Mouse (Mus musculus): ENCODE measurements around the gene M1ap. TPM values are rescaled to one million over a fixed set of nuclear protein-coding genes. Genes with fewer than 3 reads are reported as not detected.

Gene M1ap
- total and polyA plus RNA-seq, 2 experiments from 2014 or later: 0.10 TPM

DNA sequence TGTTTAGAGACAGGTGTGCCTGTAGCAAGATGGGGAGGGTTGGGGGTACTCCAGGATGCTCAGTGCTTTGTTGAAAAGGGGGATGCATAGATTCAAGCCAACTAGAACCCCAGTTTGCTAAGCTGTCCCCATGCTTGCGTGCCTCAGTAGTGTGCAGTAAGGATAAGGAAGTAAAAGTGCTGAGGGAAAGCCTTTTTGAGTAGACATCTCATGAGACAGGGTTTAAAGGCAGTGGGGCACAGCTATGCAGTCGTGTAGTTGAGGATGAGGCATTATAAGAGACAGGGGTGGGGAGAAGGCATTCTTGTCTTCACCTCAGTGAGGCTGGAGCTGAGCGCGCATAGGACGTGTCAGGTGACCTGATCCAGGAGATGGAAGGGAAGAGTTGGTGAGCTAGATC, 93.9 kb downstream of the M1ap start:
- WGBS: 80% methylated on average over 5 of the region's 5 CpGs
- peaks cover 6% of the 10 kb centered on the region; the same call in 1 of the 2 replicates for H3K4me1 ChIP-seq (ENCODE audit: insufficient read depth)
- H3K36me3 ChIP-seq (ENCODE audit: insufficient read depth): no peaks in the 10 kb centered on the region
- no peak overlapping the region for H3K4me2 ChIP-seq (ENCODE audit: low read depth)
- ATAC-seq: no peak
- no peaks in the 10 kb centered on the region for H3K27me3 ChIP-seq (ENCODE audit: insufficient read depth, low read length)
- H3K9me3 ChIP-seq (ENCODE audit: low read length): no peaks in the 10 kb centered on the region
- H3K4me3 ChIP-seq (ENCODE audit: low read depth, low read length): no peak overlapping the region
- TF ChIP-seq CTCF (IDR thresholded peaks at IDR 0.05; ENCODE audit: low read depth): no peak
- no peak overlapping the region for H3K27ac ChIP-seq (ENCODE audit: low read depth, low read length)
- no peak for DNase-seq
- H3K9ac ChIP-seq: no peak overlapping the region

DNA sequence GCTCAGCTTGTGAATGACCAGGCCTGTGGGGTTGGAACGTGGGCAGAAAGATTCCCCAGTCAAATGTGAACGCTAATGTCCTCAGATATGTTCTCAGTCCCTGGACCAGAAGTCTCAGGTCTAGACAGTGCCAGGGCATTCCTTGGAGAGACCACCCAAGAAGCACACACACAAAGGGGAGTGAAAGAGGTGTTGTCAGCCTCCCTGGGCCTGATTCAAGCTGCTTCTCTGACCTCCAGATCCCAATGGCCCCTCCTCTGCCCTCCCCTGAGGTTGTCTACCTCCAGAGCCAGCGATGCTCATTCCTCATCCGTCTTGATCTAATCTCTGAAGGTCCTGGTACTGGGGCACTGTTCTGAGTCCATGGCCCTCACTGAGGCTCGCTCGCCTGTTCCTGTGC, 96.9 kb downstream of the M1ap start:
- Histone ChIP-seq H3K4me1 (ENCODE audit: insufficient read depth) (peaks cover 2% of the 10 kb centered on the region; the same call in 1 of the 2 replicates), H3K27me3 (ENCODE audit: insufficient read depth, low read length) (no peaks in the 10 kb centered on the region), H3K4me2 (ENCODE audit: low read depth) (no peak overlapping the region), H3K36me3 (ENCODE audit: insufficient read depth) (no peaks in the 10 kb centered on the region), H3K9me3 (ENCODE audit: low read length) (no peaks in the 10 kb centered on the region), H3K4me3 (ENCODE audit: low read depth, low read length) (no peak overlapping the region), H3K27ac (ENCODE audit: low read depth, low read length) (no peak overlapping the region), H3K9ac (no peak overlapping the region)
- WGBS: 72% methylated on average over 6 of the region's 6 CpGs
- ATAC-seq (no peak), DNase-seq (no peak)
- no peak for TF ChIP-seq CTCF (IDR thresholded peaks at IDR 0.05; ENCODE audit: low read depth)

DNA sequence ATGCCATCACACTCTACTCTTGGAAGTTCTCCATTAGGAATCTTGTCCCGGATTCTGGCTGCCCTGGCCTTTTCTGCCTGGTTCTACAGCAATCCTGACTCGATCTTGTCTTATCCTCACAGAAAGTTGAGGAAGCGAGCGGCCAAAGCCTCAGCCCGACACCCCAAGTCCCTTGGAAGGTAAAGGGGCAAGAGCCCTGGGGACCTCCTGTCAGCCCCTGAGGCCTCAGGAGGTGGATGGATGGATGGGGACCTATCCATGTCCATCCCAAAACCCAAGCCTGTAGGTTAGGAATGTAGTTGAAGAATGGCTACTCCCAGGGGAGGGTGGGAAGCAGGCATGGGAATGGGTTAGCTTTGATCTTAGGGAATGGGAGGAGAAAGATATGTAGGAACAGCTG, 97.3 kb downstream of the M1ap start:
- WGBS: 86% methylated on average over 5 of the region's 5 CpGs
- H3K9me3 ChIP-seq (ENCODE audit: low read length): no peaks in the 10 kb centered on the region
- H3K4me2 ChIP-seq (ENCODE audit: low read depth): no peak overlapping the region
- DNase-seq: no peak
- H3K27me3 ChIP-seq (ENCODE audit: insufficient read depth, low read length): no peaks in the 10 kb centered on the region
- no peaks in the 10 kb centered on the region for H3K4me1 ChIP-seq (ENCODE audit: insufficient read depth)
- H3K9ac ChIP-seq: no peak overlapping the region
- no peak for ATAC-seq
- no peak overlapping the region for H3K27ac ChIP-seq (ENCODE audit: low read depth, low read length)
- H3K4me3 ChIP-seq (ENCODE audit: low read depth, low read length): no peak overlapping the region
- TF ChIP-seq CTCF (IDR thresholded peaks at IDR 0.05; ENCODE audit: low read depth): no peak
- H3K36me3 ChIP-seq (ENCODE audit: insufficient read depth): no peaks in the 10 kb centered on the region

DNA sequence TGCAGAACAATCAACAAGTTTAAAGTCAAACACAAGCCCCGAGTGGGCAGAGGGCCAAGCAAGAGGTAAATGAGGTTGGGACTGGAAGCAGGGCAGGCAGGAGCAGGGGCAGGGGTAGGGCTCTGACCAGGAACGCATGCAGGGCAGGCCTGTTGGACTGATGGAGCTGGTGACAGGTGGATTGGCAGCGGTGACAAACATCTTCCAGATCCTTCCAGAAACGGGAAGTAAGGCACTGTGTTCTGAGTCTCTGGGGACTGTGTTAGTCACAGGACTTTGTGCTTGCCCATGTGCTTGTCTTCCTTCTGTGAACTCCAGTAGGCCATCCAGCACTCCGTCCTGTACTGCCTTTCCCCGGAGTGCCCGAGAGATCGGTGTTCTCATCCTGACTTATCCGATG, 98.0 kb downstream of the M1ap start:
- H3K4me2 ChIP-seq (ENCODE audit: low read depth): no peak overlapping the region
- 83% methylated on average over 9 of the region's 9 CpGs for WGBS
- ATAC-seq: no peak

DNA sequence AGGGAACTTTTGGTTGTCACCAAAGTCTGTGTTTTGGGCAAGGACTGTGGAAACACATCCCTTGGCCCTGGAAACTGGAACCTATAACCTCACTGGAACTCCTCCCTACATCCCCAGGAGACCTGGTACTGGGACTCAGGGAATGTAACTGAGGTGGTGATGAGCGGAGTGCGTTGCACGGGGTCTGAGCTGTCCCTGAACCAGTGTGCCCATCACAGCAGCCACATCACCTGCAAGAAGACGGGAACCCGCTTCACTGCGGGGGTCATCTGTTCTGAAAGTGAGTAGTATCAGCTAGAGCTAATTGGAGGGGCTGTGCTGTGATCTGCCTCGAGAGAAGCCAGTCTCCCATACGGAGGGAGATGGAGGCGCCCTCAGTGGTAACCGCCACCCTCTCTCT, 102.7 kb downstream of the M1ap start:
- no peak for ATAC-seq
- H3K27me3 ChIP-seq (ENCODE audit: insufficient read depth, low read length): no peaks in the 10 kb centered on the region
- H3K27ac ChIP-seq (ENCODE audit: low read depth, low read length): no peak overlapping the region
- 72% methylated on average over 10 of the region's 10 CpGs for WGBS
- H3K36me3 ChIP-seq (ENCODE audit: insufficient read depth): no peaks in the 10 kb centered on the region; the same call in 1 of the 2 replicates
- H3K4me1 ChIP-seq (ENCODE audit: insufficient read depth): peaks cover 9% of the 10 kb centered on the region
- no peak for DNase-seq
- H3K9ac ChIP-seq: no peak overlapping the region
- no peak for TF ChIP-seq CTCF (IDR thresholded peaks at IDR 0.05; ENCODE audit: low read depth)
- no peak overlapping the region for H3K4me3 ChIP-seq (ENCODE audit: low read depth, low read length)
- H3K4me2 ChIP-seq (ENCODE audit: low read depth): no peak overlapping the region
- H3K9me3 ChIP-seq (ENCODE audit: low read length): no peaks in the 10 kb centered on the region

More for the DNA sequence above, 98.0 kb downstream of the M1ap start:
- H3K9me3 ChIP-seq (ENCODE audit: low read length): no peaks in the 10 kb centered on the region
- no peaks in the 10 kb centered on the region for H3K4me1 ChIP-seq (ENCODE audit: insufficient read depth)
- no peak for TF ChIP-seq CTCF (IDR thresholded peaks at IDR 0.05; ENCODE audit: low read depth)
- no peak overlapping the region for H3K4me3 ChIP-seq (ENCODE audit: low read depth, low read length)
- no peak overlapping the region for H3K27ac ChIP-seq (ENCODE audit: low read depth, low read length)
- no peak overlapping the region for H3K9ac ChIP-seq
- H3K27me3 ChIP-seq (ENCODE audit: insufficient read depth, low read length): no peaks in the 10 kb centered on the region
- no peak for DNase-seq
- no peaks in the 10 kb centered on the region for H3K36me3 ChIP-seq (ENCODE audit: insufficient read depth)

DNA sequence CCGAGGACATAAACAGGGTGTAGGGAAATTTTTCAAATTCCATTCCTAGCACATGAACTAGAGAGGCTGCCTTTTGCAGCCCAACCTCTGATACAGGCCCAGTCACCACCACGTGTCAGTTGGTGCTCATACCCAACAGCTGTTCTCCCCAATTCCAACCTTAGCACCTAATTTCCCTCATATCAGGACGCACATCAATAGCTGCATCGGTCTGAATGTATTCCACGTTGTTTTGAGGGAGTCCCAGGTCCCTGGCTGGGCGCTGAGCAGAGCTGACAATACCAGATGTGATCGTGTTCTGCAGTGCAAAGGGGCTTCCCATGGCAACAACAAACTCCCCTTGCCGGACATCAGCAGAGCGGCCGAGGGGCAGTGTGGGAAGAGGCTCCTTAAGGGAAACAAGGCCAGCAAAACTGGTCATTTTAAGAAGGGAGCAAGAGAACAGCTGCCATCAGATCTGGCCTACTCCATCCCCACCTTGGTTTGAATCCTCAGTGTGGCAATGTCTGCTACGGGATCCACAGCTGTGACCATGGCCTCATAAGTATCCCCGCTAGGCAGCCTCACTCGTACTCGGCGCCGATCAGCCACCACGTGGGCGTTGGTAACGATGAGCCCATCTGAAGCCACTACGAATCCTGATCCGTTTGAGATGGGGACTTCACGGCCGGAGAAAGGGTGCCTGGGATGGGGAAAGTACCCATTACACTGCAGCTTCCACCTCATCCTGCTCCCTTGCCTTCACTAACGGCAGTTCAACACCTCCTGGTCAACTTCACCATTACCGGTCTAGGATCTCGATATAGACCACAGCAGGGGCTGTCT, 106.6 kb downstream of the M1ap start:
- Histone ChIP-seq H3K9ac (peak overlapping the region; percentile 93), H3K4me2 (ENCODE audit: low read depth) (peak overlapping the region; percentile 86), H3K27ac (ENCODE audit: low read depth, low read length) (peak overlapping the region; percentile 91), H3K36me3 (ENCODE audit: insufficient read depth) (peaks cover 14% of the 10 kb centered on the region), H3K27me3 (ENCODE audit: insufficient read depth, low read length) (no peaks in the 10 kb centered on the region), H3K4me1 (ENCODE audit: insufficient read depth) (peaks cover 17% of the 10 kb centered on the region), H3K4me3 (ENCODE audit: low read depth, low read length) (peak overlapping the region; percentile 94), H3K9me3 (ENCODE audit: low read length) (no peaks in the 10 kb centered on the region)
- 3% methylated on average over 26 of the region's 26 CpGs for WGBS
- ATAC-seq (no peak; the same call in 1 of the 2 replicates), DNase-seq (peak; percentile 49)
- TF ChIP-seq CTCF (IDR thresholded peaks at IDR 0.05; ENCODE audit: low read depth): no peak

DNA sequence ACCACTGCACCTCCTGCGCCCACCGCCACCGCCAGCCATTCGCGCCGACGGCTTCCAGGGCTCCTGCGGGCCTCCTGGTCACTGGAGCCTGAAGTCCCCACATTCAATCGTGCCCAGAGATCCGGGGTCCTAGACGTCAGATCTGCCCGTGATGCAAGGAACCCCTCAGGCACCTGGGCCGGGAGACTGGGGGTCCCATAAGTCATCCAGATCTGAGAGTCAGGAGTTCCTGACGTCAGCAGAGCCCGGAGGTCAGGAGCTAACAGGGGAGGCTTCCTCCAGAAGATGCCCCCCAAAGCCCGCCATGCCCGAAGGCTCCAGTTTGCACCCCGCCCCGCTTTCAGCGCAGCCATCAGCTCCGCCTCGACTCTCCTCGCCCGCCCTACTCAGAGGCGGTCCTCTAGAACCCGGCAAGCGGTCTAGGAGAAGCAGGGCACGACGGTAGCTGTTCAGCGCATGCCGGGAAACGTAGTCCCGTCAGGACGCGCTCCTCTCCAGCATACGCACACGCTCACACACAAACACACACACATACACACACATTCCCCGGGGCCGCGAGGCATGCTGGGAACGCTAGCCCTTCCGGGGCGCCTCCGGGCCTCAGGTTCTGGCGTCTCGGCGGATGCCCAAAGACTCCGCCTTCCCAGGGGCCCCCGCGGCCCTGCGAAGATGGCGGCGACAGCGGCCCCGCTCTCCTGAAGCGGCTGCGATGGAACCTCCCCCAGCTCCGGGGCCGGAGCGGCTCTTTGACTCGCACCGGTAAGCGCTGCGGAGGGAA, 107.6 kb downstream of the M1ap start, which contains the start of gene Aup1:
Gene Aup1 (plus strand): TSS at position 448 of the 778 bp plus-strand sequence.
- WGBS: under 1% methylated on average over 60 of the region's 64 CpGs
- peak; percentile 99 for DNase-seq

More for the DNA sequence above, 107.6 kb downstream of the M1ap start, which contains the start of gene Aup1:
- ATAC-seq: peak; percentile 99
- no peak for TF ChIP-seq CTCF (IDR thresholded peaks at IDR 0.05; ENCODE audit: low read depth)
- H3K9ac ChIP-seq: peak within 1 kb of the TSS; percentile 93
- H3K4me2 ChIP-seq (ENCODE audit: low read depth): peak within 1 kb of the TSS; percentile 86
- peak within 1 kb of the TSS; percentile 91 for H3K27ac ChIP-seq (ENCODE audit: low read depth, low read length)
- peaks cover 14% of the 10 kb centered on the region for H3K36me3 ChIP-seq (ENCODE audit: insufficient read depth)
- peak within 1 kb of the TSS; percentile 94 for H3K4me3 ChIP-seq (ENCODE audit: low read depth, low read length)
- H3K9me3 ChIP-seq (ENCODE audit: low read length): no peaks in the 10 kb centered on the region
- H3K27me3 ChIP-seq (ENCODE audit: insufficient read depth, low read length): no peaks in the 10 kb centered on the region
- peaks cover 17% of the 10 kb centered on the region for H3K4me1 ChIP-seq (ENCODE audit: insufficient read depth)
